Mouse (Mus musculus) right cerebral cortex, postnatal 36 days (tissue): Measurements from ENCODE around the gene Alg2.

Source experiments
- DNase-seq, 2 experiments: peaks; one replicate each; pipeline ENCODE4 v3.0.0; 2022; ENCODE audit warnings: low spot score in 2 of 2, mixed read lengths in 1 of 2

Gene Alg2

GRCm38 (mm10) chr4:47449586-47450522 lies 24.3 kb downstream of the Alg2 start:
- no peak for DNase-seq

- no peak for DNase-seq
These were observed 25.0 kb downstream of the Alg2 start for GRCm38 (mm10) chr4:47449116-47449515.

GRCm38 (mm10) chr4:47448526-47448925 lies 25.6 kb downstream of the Alg2 start:
- no peak for DNase-seq

- peak; percentile 18 to 20 for DNase-seq
These were observed 33.2 kb downstream of the Alg2 start for GRCm38 (mm10) chr4:47440951-47441350.

- no peak for DNase-seq
These were observed 35.2 kb downstream of the Alg2 start for GRCm38 (mm10) chr4:47438956-47439355.

GRCm38 (mm10) chr4:47437365-47438340 lies 36.5 kb downstream of the Alg2 start:
- DNase-seq: peak; percentile 83 to 85

- DNase-seq: no peak
These were observed 38.4 kb downstream of the Alg2 start for GRCm38 (mm10) chr4:47435566-47436360.

GRCm38 (mm10) chr4:47435131-47435530 lies 39.0 kb downstream of the Alg2 start:
- no peak for DNase-seq

GRCm38 (mm10) chr4:47432766-47433165 lies 41.4 kb downstream of the Alg2 start:
- DNase-seq: no peak

GRCm38 (mm10) chr4:47431081-47431480 lies 43.1 kb downstream of the Alg2 start:
- no peak for DNase-seq

- no peak for DNase-seq
These were observed 43.6 kb downstream of the Alg2 start for GRCm38 (mm10) chr4:47430557-47430956.

- no peak for DNase-seq
These were observed 46.5 kb downstream of the Alg2 start for GRCm38 (mm10) chr4:47427606-47428005.

GRCm38 (mm10) chr4:47425247-47425830 lies 48.8 kb downstream of the Alg2 start:
- no peak for DNase-seq

- DNase-seq: no peak
These were observed 49.8 kb downstream of the Alg2 start for GRCm38 (mm10) chr4:47424376-47424775.

GRCm38 (mm10) chr4:47422946-47423345 lies 51.2 kb downstream of the Alg2 start:
- no peak for DNase-seq

- no peak for DNase-seq
These were observed 51.9 kb downstream of the Alg2 start for GRCm38 (mm10) chr4:47422194-47422593.

GRCm38 (mm10) chr4:47420191-47420590 lies 53.9 kb downstream of the Alg2 start:
- DNase-seq: no peak

GRCm38 (mm10) chr4:47419268-47419973 lies 54.7 kb downstream of the Alg2 start:
- DNase-seq: no peak

GRCm38 (mm10) chr4:47417871-47418270 lies 56.3 kb downstream of the Alg2 start:
- no peak for DNase-seq
